In the genomic region with DNA sequence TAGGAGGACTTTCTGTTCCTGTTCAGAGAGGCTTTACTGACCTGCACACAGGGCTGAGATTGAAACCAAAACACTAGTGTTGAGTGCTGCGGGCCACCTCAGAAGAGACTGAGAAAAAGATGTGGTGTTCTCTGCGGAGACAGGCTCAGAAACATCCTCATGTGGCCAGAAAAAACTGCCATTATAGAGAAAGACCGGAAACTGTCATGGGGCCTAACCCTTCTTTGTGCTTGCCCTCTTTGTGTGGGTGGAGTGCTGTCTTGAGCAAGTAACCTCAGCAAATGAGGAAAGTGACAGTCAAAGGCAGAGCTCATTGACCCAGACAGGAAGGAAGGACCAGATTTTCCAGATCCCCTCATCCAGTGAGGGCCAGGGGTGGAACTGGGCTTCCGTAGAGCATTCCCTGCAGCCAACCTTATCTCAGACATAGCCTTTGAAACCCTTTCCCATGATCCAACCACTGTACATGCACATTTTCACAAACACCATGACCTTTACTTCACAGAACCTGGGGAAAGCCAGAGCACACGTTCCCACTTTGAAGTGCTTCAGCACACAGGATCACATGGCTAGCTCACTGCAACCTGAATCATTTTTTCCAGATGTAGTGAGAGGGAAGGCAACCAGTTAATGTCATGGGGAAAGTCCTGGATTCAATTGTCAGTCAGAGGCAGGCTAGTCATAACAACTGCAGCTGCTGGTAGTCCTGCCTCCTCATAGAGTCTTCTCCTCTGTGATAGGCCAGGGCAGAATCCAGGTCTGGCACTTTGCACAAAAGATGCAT, we compare ENCODE assay signal across 13 mouse cellular contexts. TPM values are rescaled to one million over a fixed set of nuclear protein-coding genes. Genes with fewer than 3 reads are reported as not detected.
DNase-seq lines count a peak whose midpoint lies in the region; ATAC-seq and TF ChIP-seq lines count a peak whose summit lies in the region.
"Had no signal": no experiment of that assay in that cellular context is flagged by ENCODE, and none has a peak within 500 bp of the region (broad histone marks: within the 10 kb centered on the region; RNA-seq: fewer than 3 reads in every experiment).

No protein-coding gene starts in this region.

- peaks cover 10% of the 10 kb centered on the region for H3K4me1 ChIP-seq in heart, embryonic 15.5 days (replicated peaks)
- H3K4me1 ChIP-seq in heart, postnatal 0 days (ENCODE audit: control insufficient read depth, insufficient read depth), result peaks cover 12% of the 10 kb centered on the region
- H3K4me1 ChIP-seq: stomach, embryonic 15.5 days had no signal

- 0 out of 2 replicates have a peak, but pooled peaks have one; percentile 17 for ATAC-seq in heart, embryonic 15.5 days (replicated peaks; ENCODE audit: insufficient number of reproducible peaks, insufficient read depth, low FRiP score, low read depth)
- ATAC-seq in heart, postnatal 0 days (ENCODE audit: insufficient read depth, low read depth), result no peak; the same call in 1 of the 2 replicates

- no peaks in the 10 kb centered on the region for H3K36me3 ChIP-seq in heart, embryonic 15.5 days
- H3K36me3 ChIP-seq in heart, postnatal 0 days (replicated peaks; ENCODE audit: control insufficient read depth, insufficient read depth, low read length), result no peaks in the 10 kb centered on the region
- H3K36me3 ChIP-seq: stomach, embryonic 15.5 days had no signal

- H3K9me3 ChIP-seq in heart, embryonic 15.5 days (replicated peaks), result no peaks in the 10 kb centered on the region
- H3K9me3 ChIP-seq in heart, postnatal 0 days (replicated peaks; ENCODE audit: control insufficient read depth, low read length), result no peaks in the 10 kb centered on the region
- H3K9me3 ChIP-seq: stomach, embryonic 15.5 days had no signal

- DNase-seq in heart, postnatal 14 days, result no peak
- DNase-seq in CD4-positive, CD25-positive, alpha-beta regulatory T cell, adult 2 months (ENCODE audit: low read depth, low spot score), result peak; percentile 84
- DNase-seq in heart, postnatal 0 days (ENCODE audit: low spot score), result no peak
- DNase-seq in naive thymus-derived CD4-positive, alpha-beta T cell, adult 2 months (ENCODE audit: low read depth), result peak; percentile 76
- no peak for DNase-seq in kidney, adult 18-20 months
- no peak for DNase-seq in gastrocnemius, postnatal 25 days
- DNase-seq in right cerebral cortex, postnatal 25 days, result no peak
- DNase-seq: adrenal gland, adult 8-10 months; cerebellum, postnatal 10 days; gastrocnemius, postnatal 36 days; kidney, adult 2 months had no signal

- peak overlapping the region; percentile 44 for H3K27ac ChIP-seq in heart, embryonic 15.5 days
- H3K27ac ChIP-seq in heart, postnatal 0 days (ENCODE audit: low read depth), result peak overlapping the region; percentile 36; the same call in 1 of the 2 replicates
- H3K27ac ChIP-seq: stomach, embryonic 15.5 days had no signal

- no peak overlapping the region for H3K9ac ChIP-seq in heart, embryonic 15.5 days
- no peak overlapping the region for H3K9ac ChIP-seq in heart, postnatal 0 days (replicated peaks; ENCODE audit: low read depth, low read length)
- H3K9ac ChIP-seq: stomach, embryonic 15.5 days had no signal

- 63% methylated on average over 5 of the region's 5 CpGs for WGBS in heart, embryonic 15.5 days
- WGBS in heart, postnatal 0 days, result 53% methylated on average over 5 of the region's 5 CpGs

- no peak overlapping the region for H3K4me3 ChIP-seq in heart, embryonic 15.5 days
- no peak overlapping the region for H3K4me3 ChIP-seq in heart, postnatal 0 days (ENCODE audit: low read depth, low read length)
- H3K4me3 ChIP-seq: stomach, embryonic 15.5 days had no signal

- no peak for TF ChIP-seq EP300 in heart, postnatal 0 days (IDR thresholded peaks at IDR 0.05; ENCODE audit: low read depth)

- no peak for TF ChIP-seq CTCF in heart, postnatal 0 days (IDR thresholded peaks at IDR 0.05; ENCODE audit: low read depth)

- intact Hi-C loops in heart, postnatal 14 days (cut with DNase I), result no loop called here

- no peak overlapping the region for H3K4me2 ChIP-seq in heart, embryonic 15.5 days
- no peak overlapping the region for H3K4me2 ChIP-seq in heart, postnatal 0 days (ENCODE audit: low read depth, low read length)
- H3K4me2 ChIP-seq: stomach, embryonic 15.5 days had no signal

- no peaks in the 10 kb centered on the region for H3K27me3 ChIP-seq in heart, embryonic 15.5 days
- no peaks in the 10 kb centered on the region for H3K27me3 ChIP-seq in heart, postnatal 0 days (ENCODE audit: control insufficient read depth, insufficient read depth, low read length)
- H3K27me3 ChIP-seq: stomach, embryonic 15.5 days had no signal

RNA-seq across cellular contexts. Expression of a gene that starts 46.6 kb away (rescaled TPM):
- polyA plus RNA-seq in heart, embryonic 15.5 days (2015; fragmentation: Nextera tagmentation; extraction: Ambion mirVana), result 6.5 and 6.9 TPM in 2 replicates
- total RNA-seq in heart, postnatal 14 days (2021), result 10 to 100 TPM in 1 of 2 experiments, 1 to 10 TPM in 1; 6.9 to 12.0 TPM
- 14.3 and 22.6 TPM in 2 replicates for total RNA-seq in heart, postnatal 0 days (2014; rRNA removed; ENCODE audit: low replicate concordance)
- 5.1 and 5.9 TPM in 2 replicates for polyA plus RNA-seq in heart, postnatal 0 days (2015; fragmentation: Nextera tagmentation; extraction: Ambion mirVana)
- total RNA-seq in gastrocnemius, postnatal 25 days (2021), result 1 to 10 TPM; 2.1 to 2.4 TPM

Comparison
In these comparisons a context has a peak if more than half of its experiments do, and no peak if none do; other contexts are left out.
1. DNase-seq: peak in CD4-positive, CD25-positive, alpha-beta regulatory T cell, adult 2 months (single experiment) and naive thymus-derived CD4-positive, alpha-beta T cell, adult 2 months (single experiment); none in heart, postnatal 14 days (0 of 2), heart, postnatal 0 days (single experiment), kidney, adult 18-20 months (single experiment), gastrocnemius, postnatal 25 days (single experiment) and right cerebral cortex, postnatal 25 days (single experiment).